Mouse (Mus musculus): ENCODE data around the gene Zbtb49.

GRCm38 (mm10) chr5:38258034-38258772 is 37.9 kb upstream of the Zbtb49 start:
- TF ChIP-seq POLR2A (IDR thresholded peaks at IDR 0.05; ENCODE audit: low read depth, low read length), result no peak
- TF ChIP-seq CTCF (conservative IDR thresholded peaks at IDR 0.05; ENCODE audit: insufficient read depth, insufficient read length, low read depth, low read length), result no peak
